ENCODE assay signal across 29 mouse cellular contexts in genomic region chr11:105261116-105261515, GRCm38 (mm10). TPM values are rescaled to one million over a fixed set of nuclear protein-coding genes. Genes with fewer than 3 reads are reported as not detected.
DNase-seq lines count a peak whose midpoint lies in the region; ATAC-seq and TF ChIP-seq lines count a peak whose summit lies in the region.
"Had no signal": no experiment of that assay in that cellular context is flagged by ENCODE, and none has a peak within 500 bp of the region (broad histone marks: within the 10 kb centered on the region; RNA-seq: fewer than 3 reads in every experiment).

No protein-coding gene starts in this region.

- peaks cover 70% of the 10 kb centered on the region for H3K36me3 ChIP-seq in limb, embryonic 12.5 days
- peaks cover 81% of the 10 kb centered on the region for H3K36me3 ChIP-seq in limb, embryonic 10.5 days
- H3K36me3 ChIP-seq in hindbrain, embryonic 15.5 days: peaks cover 29% of the 10 kb centered on the region
- peaks cover 9% of the 10 kb centered on the region; the same call in 1 of the 2 replicates for H3K36me3 ChIP-seq in neural tube, embryonic 14.5 days (ENCODE audit: control insufficient read depth, insufficient read depth, low read length)

- no peaks in the 10 kb centered on the region for H3K27me3 ChIP-seq in limb, embryonic 12.5 days
- H3K27me3 ChIP-seq in limb, embryonic 10.5 days (ENCODE audit: low read depth, poor library complexity, severe bottlenecking): no peaks in the 10 kb centered on the region
- no peaks in the 10 kb centered on the region for H3K27me3 ChIP-seq in hindbrain, embryonic 15.5 days
- H3K27me3 ChIP-seq in neural tube, embryonic 14.5 days (ENCODE audit: control insufficient read depth, insufficient read depth, low read length): no peaks in the 10 kb centered on the region
- H3K27me3 ChIP-seq: embryonic facial prominence, embryonic 12.5 days; forebrain, embryonic 12.5 days; heart, embryonic 15.5 days; kidney, embryonic 15.5 days; liver, embryonic 13.5 days; megakaryocyte, embryonic 14.5 days; midbrain, embryonic 13.5 days had no signal

- TF ChIP-seq POLR2A in brain, embryonic 14.5 days (IDR thresholded peaks at IDR 0.05; ENCODE audit: borderline replicate concordance, extremely low read depth, insufficient read depth, insufficient read length, poor library complexity, severe bottlenecking): no peak

- intact Hi-C loops in gastrocnemius, postnatal 14 days (cut with DNase I; ENCODE audit: low total_unique reads): loop anchor here (10.0 kb wide), 1 partner anchor 334 kb away; no protein-coding TSS in a partner anchor
- intact Hi-C loops in heart, postnatal 36 days (cut with DNase I): no loop called here

- 75% methylated on average over 5 of the region's 5 CpGs for WGBS in limb, embryonic 12.5 days
- WGBS in limb, embryonic 10.5 days: 87% methylated on average over 5 of the region's 5 CpGs
- WGBS in hindbrain, embryonic 15.5 days: 25% methylated on average over 5 of the region's 5 CpGs
- WGBS in neural tube, embryonic 14.5 days: 41% methylated on average over 5 of the region's 5 CpGs

- peak overlapping the region; percentile 45; the same call in 1 of the 2 replicates for H3K27ac ChIP-seq in limb, embryonic 12.5 days
- H3K27ac ChIP-seq in limb, embryonic 10.5 days: no peak overlapping the region
- H3K27ac ChIP-seq in hindbrain, embryonic 15.5 days (replicated peaks): peak overlapping the region; percentile 7; the same call in 1 of the 2 replicates
- H3K27ac ChIP-seq in neural tube, embryonic 14.5 days (ENCODE audit: low read depth, low read length): peak overlapping the region; percentile 55; the same call in 1 of the 2 replicates
- H3K27ac ChIP-seq: embryonic facial prominence, embryonic 12.5 days; heart, embryonic 10.5 days; heart, embryonic 15.5 days; kidney, embryonic 15.5 days; liver, embryonic 13.5 days; midbrain, embryonic 13.5 days had no signal

- H3K4me1 ChIP-seq in limb, embryonic 12.5 days (replicated peaks): peaks cover 7% of the 10 kb centered on the region; the same call in 1 of the 2 replicates
- peaks cover 6% of the 10 kb centered on the region; the same call in 1 of the 2 replicates for H3K4me1 ChIP-seq in limb, embryonic 10.5 days
- 0 out of 2 replicates have a peak, but pooled peaks cover 3% of the 10 kb centered on the region for H3K4me1 ChIP-seq in hindbrain, embryonic 15.5 days (replicated peaks)
- 0 out of 2 replicates have a peak, but pooled peaks cover 3% of the 10 kb centered on the region for H3K4me1 ChIP-seq in neural tube, embryonic 14.5 days (ENCODE audit: control insufficient read depth, insufficient read depth, low read length)
- H3K4me1 ChIP-seq: embryonic facial prominence, embryonic 12.5 days; forebrain, embryonic 12.5 days; heart, embryonic 10.5 days; heart, embryonic 15.5 days; kidney, embryonic 15.5 days; liver, embryonic 13.5 days; midbrain, embryonic 13.5 days had no signal

- no peak for DNase-seq in limb, embryonic 10.5 days (ENCODE audit: low spot score)
- peak; percentile 18 for DNase-seq in brain, embryonic 14.5 days (ENCODE audit: low read depth)
- DNase-seq in gastrocnemius, postnatal 14 days: no peak
- no peak for DNase-seq in heart, postnatal 36 days
- DNase-seq: adrenal gland, adult 2 months; adrenal gland, postnatal 36 days; B cell, adult 2 months; cerebellum, adult 9-10 months; cerebellum, postnatal 36 days; gastrocnemius, postnatal 25 days; kidney, adult 18-20 months; kidney, postnatal 25 days; liver, embryonic 13.5 days; lung, adult 18-20 months; lung, postnatal 4 days; thymus, adult 2 months; thymus, postnatal 36 days had no signal

- H3K9ac ChIP-seq in limb, embryonic 12.5 days (replicated peaks): no peak overlapping the region
- H3K9ac ChIP-seq in hindbrain, embryonic 15.5 days: no peak overlapping the region
- H3K9ac ChIP-seq in neural tube, embryonic 14.5 days (replicated peaks; ENCODE audit: low read depth, low read length): no peak overlapping the region
- H3K9ac ChIP-seq: embryonic facial prominence, embryonic 12.5 days; forebrain, embryonic 12.5 days; heart, embryonic 15.5 days; kidney, embryonic 15.5 days; liver, embryonic 13.5 days; midbrain, embryonic 13.5 days had no signal

- H3K4me2 ChIP-seq in limb, embryonic 12.5 days: no peak overlapping the region
- no peak overlapping the region for H3K4me2 ChIP-seq in hindbrain, embryonic 15.5 days
- H3K4me2 ChIP-seq in neural tube, embryonic 14.5 days (ENCODE audit: low read depth, low read length): no peak overlapping the region
- H3K4me2 ChIP-seq: embryonic facial prominence, embryonic 12.5 days; forebrain, embryonic 12.5 days; heart, embryonic 15.5 days; kidney, embryonic 15.5 days; liver, embryonic 13.5 days; midbrain, embryonic 13.5 days had no signal

- H3K4me3 ChIP-seq in limb, embryonic 12.5 days (replicated peaks): no peak overlapping the region
- H3K4me3 ChIP-seq in limb, embryonic 10.5 days: no peak overlapping the region
- H3K4me3 ChIP-seq in hindbrain, embryonic 15.5 days: no peak overlapping the region
- no peak overlapping the region for H3K4me3 ChIP-seq in neural tube, embryonic 14.5 days (ENCODE audit: low read depth, low read length)
- H3K4me3 ChIP-seq: embryonic facial prominence, embryonic 12.5 days; forebrain, embryonic 12.5 days; heart, embryonic 10.5 days; heart, embryonic 15.5 days; kidney, embryonic 15.5 days; liver, embryonic 13.5 days; megakaryocyte, embryonic 14.5 days; midbrain, embryonic 13.5 days had no signal

- no peak for TF ChIP-seq CTCF in brain, embryonic 14.5 days (IDR thresholded peaks at IDR 0.05; ENCODE audit: borderline replicate concordance, extremely low read depth, insufficient read depth, insufficient read length)

- H3K9me3 ChIP-seq in limb, embryonic 12.5 days: no peaks in the 10 kb centered on the region
- H3K9me3 ChIP-seq in limb, embryonic 10.5 days (replicated peaks): no peaks in the 10 kb centered on the region
- no peaks in the 10 kb centered on the region for H3K9me3 ChIP-seq in hindbrain, embryonic 15.5 days
- H3K9me3 ChIP-seq in neural tube, embryonic 14.5 days (ENCODE audit: control insufficient read depth, low read length): no peaks in the 10 kb centered on the region
- H3K9me3 ChIP-seq: embryonic facial prominence, embryonic 12.5 days; forebrain, embryonic 12.5 days; heart, embryonic 10.5 days; heart, embryonic 15.5 days; kidney, embryonic 15.5 days; liver, embryonic 13.5 days; megakaryocyte, embryonic 14.5 days; midbrain, embryonic 13.5 days had no signal

- ATAC-seq in limb, embryonic 12.5 days (ENCODE audit: insufficient number of reproducible peaks, insufficient read depth, low FRiP score, low TSS enrichment, low read depth): no peak
- ATAC-seq in hindbrain, embryonic 15.5 days (ENCODE audit: low FRiP score, low read depth): no peak
- no peak for ATAC-seq in neural tube, embryonic 14.5 days (ENCODE audit: low read depth)
- ATAC-seq: activated CD4-positive, CD25-positive, alpha-beta regulatory T cell, adult 4 months; inflammation-experienced regulatory T-cells, adult 6 months; midbrain, embryonic 13.5 days had no signal

RNA-seq across cellular contexts. Expression of gene Mrc2, which starts 31.3 kb away (rescaled TPM):
- 35.0 and 37.3 TPM in 2 replicates for polyA plus RNA-seq in limb, embryonic 12.5 days (2016; fragmentation: Nextera tagmentation; extraction: Ambion mirVana)
- 27.6 and 31.6 TPM in 2 replicates for polyA plus RNA-seq in limb, embryonic 10.5 days (2016; fragmentation: Nextera tagmentation; extraction: Ambion mirVana)
- polyA plus RNA-seq in brain, embryonic 14.5 days (2012; rRNA removed): 12.5 and 17.3 TPM in 2 replicates
- 5.8 and 6.3 TPM in 2 replicates for polyA plus RNA-seq in hindbrain, embryonic 15.5 days (2015; fragmentation: Nextera tagmentation; extraction: Ambion mirVana)
- 1.8 and 3.6 TPM in 2 replicates for polyA plus RNA-seq in neural tube, embryonic 14.5 days (2014; fragmentation: Nextera tagmentation; extraction: Ambion mirVana)
- total RNA-seq in gastrocnemius, postnatal 14 days (2021): 10 to 100 TPM; 25.7 to 34.3 TPM
- 10 to 100 TPM; 18.4 to 20.3 TPM for total RNA-seq in heart, postnatal 36 days (2021)
- polyA plus RNA-seq: activated CD4-positive, CD25-positive, alpha-beta regulatory T cell, adult 4 months; inflammation-experienced regulatory T-cells, adult 6 months had no signal
